Mouse (Mus musculus) intestine, embryonic 16.5 days (tissue): ENCODE measurements around the gene Ankrd66. TPM values are rescaled to one million over a fixed set of nuclear protein-coding genes. Genes with fewer than 3 reads are reported as not detected.

ENCODE experiments used
- ATAC-seq: fragments of 200-750 bp; cut with Nextera tagmentation; 2 replicates; pipeline ENCODE4 v1.8.0; 2017; ENCODE audit warnings: moderate TSS enrichment, moderate library complexity
- H3K27ac ChIP-seq: fragments of 300-500 bp; sonication (generic); 2 replicates; pipeline ENCODE4 v1.5.1; 2014; ENCODE audit warnings: mild to moderate bottlenecking, low read length
- H3K27me3 ChIP-seq: fragments of 300-500 bp; sonication (generic); replicated peaks from 2 replicates; pipeline ENCODE4 v1.6.1; 2014; ENCODE audit warnings: low read length, control low read depth, mixed read lengths; ENCODE audit not compliant: control insufficient read depth, insufficient read depth
- H3K36me3 ChIP-seq: fragments of 300-500 bp; sonication (generic); 2 replicates; pipeline ENCODE4 v1.6.1; 2014; ENCODE audit warnings: low read length, control low read depth; ENCODE audit not compliant: control insufficient read depth, insufficient read depth
- H3K4me1 ChIP-seq: fragments of 300-500 bp; sonication (generic); 2 replicates; pipeline ENCODE4 v1.6.1; 2014; ENCODE audit warnings: low read length, control low read depth, mixed read lengths; ENCODE audit not compliant: control insufficient read depth, insufficient read depth
- H3K4me2 ChIP-seq: fragments of 300-500 bp; sonication (generic); 2 replicates; pipeline ENCODE4 v1.6.1; 2014; ENCODE audit warnings: low read depth, low read length, control low read depth
- H3K4me3 ChIP-seq: fragments of 300-500 bp; sonication (generic); 2 replicates; pipeline ENCODE4 v1.5.1; 2014; ENCODE audit warnings: mild to moderate bottlenecking, low read length
- H3K9ac ChIP-seq: fragments of 300-500 bp; sonication (generic); 2 replicates; pipeline ENCODE4 v1.6.1; 2014; ENCODE audit warnings: low read depth, low read length
- H3K9me3 ChIP-seq: fragments of 300-500 bp; sonication (generic); 2 replicates; pipeline ENCODE4 v1.6.1; 2016; ENCODE audit warnings: low read length, control low read depth; ENCODE audit not compliant: control insufficient read depth
- WGBS: fragments of 180-500 bp; shearing (Covaris S2); extraction: QIAGEN DNeasy Blood & Tissue Kit; methylation state at CpG from one replicate; pipeline ENCODE4 v1.1.7; 2014; 5-methylcytosine and 5-hydroxymethylcytosine counted together
- polyA plus RNA-seq: library from polyadenylated mRNA; unstranded; fragments of >200 nt; fragmentation: Nextera tagmentation; extraction: Ambion mirVana; gene quantifications from 2 replicates; pipeline ENCODE4 v1.2.1, GENCODE M21; 2015

The Ankrd66 gene
- 0.21 TPM in 1 of 2 replicates, not detected in the other for polyA plus RNA-seq

- WGBS = 45% methylated on average over 1 of the region's 1 CpGs
- ATAC-seq = no peak
Measured at GRCm38 (mm10) chr17:43543539-43543938, at the start of gene Ankrd66. TSS of gene Ankrd66 (minus strand) at chr17:43543639.

GRCm38 (mm10) chr17:43592296-43593291 lies 49.2 kb upstream of the Ankrd66 start:
- no peaks in the 10 kb centered on the region for H3K4me1 ChIP-seq
- no peaks in the 10 kb centered on the region for H3K36me3 ChIP-seq
- WGBS = 76% methylated on average over 21 of the region's 21 CpGs
- no peak overlapping the region for H3K9ac ChIP-seq
- no peak overlapping the region for H3K27ac ChIP-seq
- no peaks in the 10 kb centered on the region for H3K9me3 ChIP-seq
- ATAC-seq = no peak
- no peaks in the 10 kb centered on the region for H3K27me3 ChIP-seq
- no peak overlapping the region for H3K4me2 ChIP-seq
- no peak overlapping the region for H3K4me3 ChIP-seq

More at GRCm38 (mm10) chr17:43543539-43543938, at the start of gene Ankrd66:
- H3K27me3 ChIP-seq = no peaks in the 10 kb centered on the region
- no peak within 1 kb of the TSS for H3K4me3 ChIP-seq
- no peak within 1 kb of the TSS for H3K9ac ChIP-seq
- no peak within 1 kb of the TSS for H3K4me2 ChIP-seq
- no peaks in the 10 kb centered on the region for H3K4me1 ChIP-seq
- no peaks in the 10 kb centered on the region for H3K36me3 ChIP-seq
- no peaks in the 10 kb centered on the region for H3K9me3 ChIP-seq
- H3K27ac ChIP-seq = no peak within 1 kb of the TSS

- Histone ChIP-seq H3K27ac (no peak overlapping the region), H3K4me3 (no peak overlapping the region), H3K9ac (no peak overlapping the region), H3K4me2 (no peak overlapping the region), H3K4me1 (no peaks in the 10 kb centered on the region), H3K36me3 (no peaks in the 10 kb centered on the region), H3K27me3 (no peaks in the 10 kb centered on the region), H3K9me3 (no peaks in the 10 kb centered on the region)
- no peak for ATAC-seq
- 89% methylated on average over 5 of the region's 5 CpGs for WGBS
Measured at GRCm38 (mm10) chr17:43590531-43590930, 47.1 kb upstream of the Ankrd66 start.

- 82% methylated on average over 6 of the region's 6 CpGs for WGBS
- no peaks in the 10 kb centered on the region for H3K27me3 ChIP-seq
- no peak for ATAC-seq
Measured at GRCm38 (mm10) chr17:43589750-43590149, 46.3 kb upstream of the Ankrd66 start.

GRCm38 (mm10) chr17:43587278-43587677 lies 43.8 kb upstream of the Ankrd66 start:
- Histone ChIP-seq H3K27ac (no peak overlapping the region), H3K9me3 (no peaks in the 10 kb centered on the region), H3K9ac (no peak overlapping the region), H3K4me3 (no peak overlapping the region), H3K36me3 (no peaks in the 10 kb centered on the region), H3K27me3 (no peaks in the 10 kb centered on the region), H3K4me2 (no peak overlapping the region), H3K4me1 (peaks cover 7% of the 10 kb centered on the region; the same call in 1 of the 2 replicates)
- no peak for ATAC-seq
- WGBS = 82% methylated on average over 2 of the region's 2 CpGs

More at GRCm38 (mm10) chr17:43589750-43590149, 46.3 kb upstream of the Ankrd66 start:
- Histone ChIP-seq H3K4me1 (no peaks in the 10 kb centered on the region), H3K27ac (no peak overlapping the region), H3K36me3 (no peaks in the 10 kb centered on the region), H3K9ac (no peak overlapping the region), H3K9me3 (no peaks in the 10 kb centered on the region), H3K4me2 (no peak overlapping the region), H3K4me3 (no peak overlapping the region)

GRCm38 (mm10) chr17:43584771-43585170 lies 41.3 kb upstream of the Ankrd66 start:
- no peaks in the 10 kb centered on the region for H3K9me3 ChIP-seq
- no peak overlapping the region for H3K4me2 ChIP-seq
- no peaks in the 10 kb centered on the region for H3K27me3 ChIP-seq
- 55% methylated on average over 7 of the region's 7 CpGs for WGBS
- no peak overlapping the region for H3K27ac ChIP-seq
- H3K9ac ChIP-seq = no peak overlapping the region
- H3K4me3 ChIP-seq = no peak overlapping the region
- no peaks in the 10 kb centered on the region for H3K36me3 ChIP-seq
- ATAC-seq = no peak
- H3K4me1 ChIP-seq = peaks cover 22% of the 10 kb centered on the region

- Histone ChIP-seq H3K9me3 (no peaks in the 10 kb centered on the region), H3K4me3 (peak overlapping the region; percentile 16; the same call in 1 of the 2 replicates), H3K27me3 (no peaks in the 10 kb centered on the region), H3K9ac (peak overlapping the region; percentile 49; the same call in 1 of the 2 replicates), H3K4me1 (peaks cover 22% of the 10 kb centered on the region), H3K4me2 (peak overlapping the region; percentile 42), H3K27ac (peak overlapping the region; percentile 77), H3K36me3 (no peaks in the 10 kb centered on the region)
- 20% methylated on average over 8 of the region's 8 CpGs for WGBS
- peak; percentile 70 for ATAC-seq
Measured at GRCm38 (mm10) chr17:43581012-43581467, 37.6 kb upstream of the Ankrd66 start.

GRCm38 (mm10) chr17:43580456-43580855 lies 37.0 kb upstream of the Ankrd66 start:
- peak overlapping the region; percentile 16; the same call in 1 of the 2 replicates for H3K4me3 ChIP-seq
- H3K4me1 ChIP-seq = peaks cover 22% of the 10 kb centered on the region
- peak overlapping the region; percentile 49; the same call in 1 of the 2 replicates for H3K9ac ChIP-seq
- H3K27me3 ChIP-seq = no peaks in the 10 kb centered on the region
- ATAC-seq = peak; percentile 33; the same call in 1 of the 2 replicates
- WGBS = 32% methylated on average over 3 of the region's 3 CpGs
- H3K27ac ChIP-seq = peak overlapping the region; percentile 77
- no peaks in the 10 kb centered on the region for H3K36me3 ChIP-seq
- peak overlapping the region; percentile 42 for H3K4me2 ChIP-seq
- H3K9me3 ChIP-seq = no peaks in the 10 kb centered on the region

- Histone ChIP-seq H3K9me3 (no peaks in the 10 kb centered on the region), H3K9ac (no peak overlapping the region), H3K27ac (no peak overlapping the region), H3K4me2 (no peak overlapping the region), H3K27me3 (no peaks in the 10 kb centered on the region), H3K4me1 (peaks cover 1% of the 10 kb centered on the region), H3K4me3 (no peak overlapping the region), H3K36me3 (no peaks in the 10 kb centered on the region)
- ATAC-seq = no peak
- 34% methylated on average over 3 of the region's 3 CpGs for WGBS
Measured at GRCm38 (mm10) chr17:43573624-43574073, 30.2 kb upstream of the Ankrd66 start.
